Mouse (Mus musculus): ENCODE data around the gene Isl2.

Isl2 gene

GRCm38 (mm10) chr9:55546176-55547010, 7.9 kb downstream of the Isl2 start:
- peak; percentile 69 for DNase-seq (ENCODE audit: low read depth, low spot score)

- no peak for DNase-seq (ENCODE audit: low read depth, low spot score)
Measured at GRCm38 (mm10) chr9:55548871-55549270, 10.4 kb downstream of the Isl2 start.

- peak; percentile 25 for DNase-seq (ENCODE audit: low read depth, low spot score)
Measured at GRCm38 (mm10) chr9:55549302-55549890, 10.9 kb downstream of the Isl2 start.

GRCm38 (mm10) chr9:55554986-55555385, 16.5 kb downstream of the Isl2 start:
- DNase-seq (ENCODE audit: low read depth, low spot score) = no peak

GRCm38 (mm10) chr9:55560960-55561359, 22.5 kb downstream of the Isl2 start:
- no peak for DNase-seq (ENCODE audit: low read depth, low spot score)

- no peak for DNase-seq (ENCODE audit: low read depth, low spot score)
Measured at GRCm38 (mm10) chr9:55568466-55569159, 30.1 kb downstream of the Isl2 start.

GRCm38 (mm10) chr9:55571071-55571470, 32.6 kb downstream of the Isl2 start:
- DNase-seq (ENCODE audit: low read depth, low spot score) = no peak

- DNase-seq (ENCODE audit: low read depth, low spot score) = no peak
Measured at GRCm38 (mm10) chr9:55576571-55576970, 38.1 kb downstream of the Isl2 start.

- no peak for DNase-seq (ENCODE audit: low read depth, low spot score)
Measured at GRCm38 (mm10) chr9:55581414-55581813, 42.9 kb downstream of the Isl2 start.

GRCm38 (mm10) chr9:55586141-55586540, 47.7 kb downstream of the Isl2 start:
- DNase-seq (ENCODE audit: low read depth, low spot score) = no peak

All from ES-CJ7 (cell line).